ENCODE assay signal across 9 mouse cellular contexts in genomic region chr9:110922759-110923158, GRCm38 (mm10). TPM values are rescaled to one million over a fixed set of nuclear protein-coding genes. Genes with fewer than 3 reads are reported as not detected.
DNase-seq lines count a peak whose midpoint lies in the region; ATAC-seq and TF ChIP-seq lines count a peak whose summit lies in the region.
"Had no signal": no experiment of that assay in that cellular context is flagged by ENCODE, and none has a peak within 500 bp of the region (broad histone marks: within the 10 kb centered on the region; RNA-seq: fewer than 3 reads in every experiment).

No protein-coding gene starts in this region.

- WGBS in kidney, adult 2 months: 22% methylated on average over 7 of the region's 7 CpGs
- WGBS in kidney, embryonic 14.5 days: 20% methylated on average over 7 of the region's 7 CpGs
- 18% methylated on average over 7 of the region's 7 CpGs for WGBS in liver, embryonic 11.5 days

- H3K9ac ChIP-seq in kidney, embryonic 14.5 days (ENCODE audit: low read depth, low read length): no peak overlapping the region
- H3K9ac ChIP-seq in liver, embryonic 11.5 days (ENCODE audit: low read depth, low read length): no peak overlapping the region

- no peaks in the 10 kb centered on the region for H3K36me3 ChIP-seq in kidney, adult 2 months (ENCODE audit: control insufficient read depth, insufficient read depth, low read length)
- no peaks in the 10 kb centered on the region for H3K36me3 ChIP-seq in kidney, embryonic 14.5 days (ENCODE audit: control insufficient read depth, insufficient read depth, low read length)
- H3K36me3 ChIP-seq in liver, embryonic 11.5 days (ENCODE audit: control insufficient read depth, insufficient read depth, low read length): no peaks in the 10 kb centered on the region

- peak; percentile 89 for TF ChIP-seq CTCF in kidney, adult 2 months (conservative IDR thresholded peaks at IDR 0.05; ENCODE audit: insufficient read depth, insufficient read length, low read depth, low read length)

- TF ChIP-seq POLR2A in kidney, adult 2 months (IDR thresholded peaks at IDR 0.05; ENCODE audit: low read depth, low read length): no peak

- H3K4me2 ChIP-seq in kidney, embryonic 14.5 days (replicated peaks; ENCODE audit: low read depth, low read length): no peak overlapping the region
- no peak overlapping the region for H3K4me2 ChIP-seq in liver, embryonic 11.5 days

- ATAC-seq in kidney, embryonic 14.5 days (ENCODE audit: low FRiP score, low TSS enrichment): no peak
- ATAC-seq in activated CD4-positive, CD25-positive, alpha-beta regulatory T cell, adult 4 months: peak; percentile 57
- ATAC-seq in liver, embryonic 11.5 days (replicated peaks; ENCODE audit: low FRiP score): no peak

- no peak overlapping the region for H3K4me3 ChIP-seq in kidney, adult 2 months (ENCODE audit: insufficient read depth, low read depth, low read length)
- no peak overlapping the region for H3K4me3 ChIP-seq in kidney, embryonic 14.5 days (ENCODE audit: low read length)
- H3K4me3 ChIP-seq in liver, embryonic 11.5 days (ENCODE audit: low read depth, low read length): no peak overlapping the region

- H3K4me1 ChIP-seq in kidney, adult 2 months (ENCODE audit: control insufficient read depth, insufficient read depth, low read length): no peaks in the 10 kb centered on the region
- H3K4me1 ChIP-seq in kidney, embryonic 14.5 days (ENCODE audit: control insufficient read depth, insufficient read depth, low read length): no peaks in the 10 kb centered on the region
- H3K4me1 ChIP-seq in liver, embryonic 11.5 days (replicated peaks; ENCODE audit: control insufficient read depth, insufficient read depth, low read length): no peaks in the 10 kb centered on the region

- no peaks in the 10 kb centered on the region for H3K27me3 ChIP-seq in kidney, adult 2 months (replicated peaks; ENCODE audit: control insufficient read depth, insufficient read depth, low read length)
- no peaks in the 10 kb centered on the region for H3K27me3 ChIP-seq in kidney, embryonic 14.5 days (ENCODE audit: control insufficient read depth, insufficient read depth, low read length)
- no peaks in the 10 kb centered on the region for H3K27me3 ChIP-seq in liver, embryonic 11.5 days (replicated peaks; ENCODE audit: control insufficient read depth, insufficient read depth, low read length)

- no peak overlapping the region for H3K27ac ChIP-seq in kidney, adult 2 months (ENCODE audit: insufficient read depth, low read depth, low read length)
- H3K27ac ChIP-seq in kidney, embryonic 14.5 days (ENCODE audit: low read depth, low read length): no peak overlapping the region
- no peak overlapping the region for H3K27ac ChIP-seq in liver, embryonic 11.5 days (ENCODE audit: low read depth, low read length)

- H3K9me3 ChIP-seq in kidney, embryonic 14.5 days (ENCODE audit: control insufficient read depth, low read length): no peaks in the 10 kb centered on the region
- no peaks in the 10 kb centered on the region for H3K9me3 ChIP-seq in liver, embryonic 11.5 days (ENCODE audit: control insufficient read depth, low read length)

- DNase-seq in kidney, adult 2 months: peak; percentile 74
- DNase-seq in embryo, embryonic 10.5 days (ENCODE audit: low spot score): peak; percentile 89
- DNase-seq in heart, postnatal 4 days: peak; percentile 87
- DNase-seq in liver, embryonic 11.5 days (ENCODE audit: low spot score): peak; percentile 71
- DNase-seq in retina, postnatal 7 days (ENCODE audit: low read depth, low spot score): peak; percentile 49
- DNase-seq in urinary bladder, adult 2 months (ENCODE audit: low spot score): peak; percentile 38

RNA-seq across cellular contexts. Expression of gene Fam240a, which starts 6.1 kb away (rescaled TPM):
- not detected in 2 replicates for polyA plus RNA-seq in kidney, adult 2 months (2012; rRNA removed)
- polyA plus RNA-seq in kidney, embryonic 14.5 days (2014; fragmentation: Nextera tagmentation; extraction: Ambion mirVana): not detected in 2 replicates
- under 1 TPM in 1 of 2 experiments, not detected in 1; 0.95 TPM for polyA plus RNA-seq in activated CD4-positive, CD25-positive, alpha-beta regulatory T cell, adult 4 months (2017; shearing (Covaris generic))
- total RNA-seq in heart, postnatal 4 days (2021): not detected
- polyA plus RNA-seq in liver, embryonic 11.5 days (2014; fragmentation: Nextera tagmentation; extraction: Ambion mirVana): not detected in 2 replicates
- polyA plus RNA-seq in urinary bladder, adult 2 months (2012; rRNA removed): not detected in 2 replicates
- polyA plus RNA-seq: gonadal fat pad, adult 2 months had no signal

RNA-seq across cellular contexts. Expression of gene Tdgf1, which starts 23.2 kb away (rescaled TPM):
- polyA plus RNA-seq in kidney, adult 2 months (2012; rRNA removed): not detected in 2 replicates
- polyA plus RNA-seq in kidney, embryonic 14.5 days (2014; fragmentation: Nextera tagmentation; extraction: Ambion mirVana): not detected in 2 replicates
- polyA plus RNA-seq in activated CD4-positive, CD25-positive, alpha-beta regulatory T cell, adult 4 months (2017; shearing (Covaris generic)): 1 to 10 TPM; 2.2 TPM
- not detected for total RNA-seq in heart, postnatal 4 days (2021)
- polyA plus RNA-seq in liver, embryonic 11.5 days (2014; fragmentation: Nextera tagmentation; extraction: Ambion mirVana): not detected in 2 replicates
- not detected in 2 replicates for polyA plus RNA-seq in urinary bladder, adult 2 months (2012; rRNA removed)

RNA-seq across cellular contexts. Expression of gene Lrrc2, which starts 28.6 kb away (rescaled TPM):
- polyA plus RNA-seq in kidney, adult 2 months (2012; rRNA removed): 0.05 and 0.56 TPM in 2 replicates
- 0.15 TPM in 1 of 2 replicates, not detected in the other for polyA plus RNA-seq in kidney, embryonic 14.5 days (2014; fragmentation: Nextera tagmentation; extraction: Ambion mirVana)
- under 1 TPM; 0.13 to 0.58 TPM for polyA plus RNA-seq in activated CD4-positive, CD25-positive, alpha-beta regulatory T cell, adult 4 months (2017; shearing (Covaris generic))
- total RNA-seq in heart, postnatal 4 days (2021): 10 to 100 TPM; 15.4 to 16.6 TPM
- polyA plus RNA-seq in liver, embryonic 11.5 days (2014; fragmentation: Nextera tagmentation; extraction: Ambion mirVana): 0.14 and 0.60 TPM in 2 replicates
- polyA plus RNA-seq in urinary bladder, adult 2 months (2012; rRNA removed): 0.06 TPM in 2 replicates

RNA-seq across cellular contexts. Expression of gene Tmie, which starts 42.8 kb away (rescaled TPM):
- polyA plus RNA-seq in kidney, adult 2 months (2012; rRNA removed): 7.9 and 9.5 TPM in 2 replicates
- polyA plus RNA-seq in kidney, embryonic 14.5 days (2014; fragmentation: Nextera tagmentation; extraction: Ambion mirVana): 0.38 and 0.49 TPM in 2 replicates
- 1 to 10 TPM in 1 of 2 experiments, under 1 TPM in 1; 0.90 to 2.2 TPM for polyA plus RNA-seq in activated CD4-positive, CD25-positive, alpha-beta regulatory T cell, adult 4 months (2017; shearing (Covaris generic))
- total RNA-seq in heart, postnatal 4 days (2021): under 1 TPM; 0.43 to 0.45 TPM
- polyA plus RNA-seq in liver, embryonic 11.5 days (2014; fragmentation: Nextera tagmentation; extraction: Ambion mirVana): 0.96 and 1.5 TPM in 2 replicates
- 5.2 and 7.3 TPM in 2 replicates for polyA plus RNA-seq in urinary bladder, adult 2 months (2012; rRNA removed)

RNA-seq across cellular contexts. Expression of gene Als2cl, which starts 43.1 kb away (rescaled TPM):
- 32.3 and 40.8 TPM in 2 replicates for polyA plus RNA-seq in kidney, adult 2 months (2012; rRNA removed)
- polyA plus RNA-seq in kidney, embryonic 14.5 days (2014; fragmentation: Nextera tagmentation; extraction: Ambion mirVana): 2.4 and 4.1 TPM in 2 replicates
- 10 to 100 TPM in 1 of 2 experiments, 1 to 10 TPM in 1; 9.8 to 10.3 TPM for polyA plus RNA-seq in activated CD4-positive, CD25-positive, alpha-beta regulatory T cell, adult 4 months (2017; shearing (Covaris generic))
- total RNA-seq in heart, postnatal 4 days (2021): 10 to 100 TPM; 14.4 to 16.3 TPM
- polyA plus RNA-seq in liver, embryonic 11.5 days (2014; fragmentation: Nextera tagmentation; extraction: Ambion mirVana): 2.5 and 3.6 TPM in 2 replicates
- 55.6 and 65.7 TPM in 2 replicates for polyA plus RNA-seq in urinary bladder, adult 2 months (2012; rRNA removed)

Comparison
In these comparisons a context has a peak if more than half of its experiments do, and no peak if none do; other contexts are left out.
1. DNase-seq: peak in every context shown above with its lines; median percentile 89 in embryo, embryonic 10.5 days; 87 in heart, postnatal 4 days; 74 in kidney, adult 2 months; 71 in liver, embryonic 11.5 days; 49 in retina, postnatal 7 days; 38 in urinary bladder, adult 2 months.